Mouse (Mus musculus): Measurements from ENCODE around the gene C1s2.
"Not testable (repeated sequence)": the region's sequence is repeated elsewhere in the genome, so short reads cannot be mapped to it uniquely, and the experiment has no call there.

C1s2 gene

GRCm38 (mm10) chr6:124635985-124636384 lies at the start of gene C1s2:
Gene C1s2, minus strand, starts transcription at chr6:124636085.
- H3K27me3 ChIP-seq (ENCODE audit: insufficient read depth, low read length); H3K9me3 ChIP-seq (ENCODE audit: low read length); H3K36me3 ChIP-seq (ENCODE audit: insufficient read depth, low read length); H3K4me3 ChIP-seq (replicated peaks; ENCODE audit: low read length); H3K4me1 ChIP-seq (replicated peaks; ENCODE audit: low read depth, low read length): not testable (repeated sequence)

GRCm38 (mm10) chr6:124683591-124684417 lies 47.9 kb upstream of the C1s2 start:
- peaks cover 22% of the 10 kb centered on the region for H3K4me1 ChIP-seq (replicated peaks; ENCODE audit: low read depth, low read length)
- TF ChIP-seq CTCF (conservative IDR thresholded peaks at IDR 0.05; ENCODE audit: low read length): no peak
- TF ChIP-seq NANOG (IDR thresholded peaks at IDR 0.05; ENCODE audit: borderline replicate concordance, low read length): no peak
- no peak for TF ChIP-seq POU5F1 (IDR thresholded peaks at IDR 0.05; ENCODE audit: borderline replicate concordance, low read length)
- no peaks in the 10 kb centered on the region for H3K27me3 ChIP-seq (ENCODE audit: insufficient read depth, low read length)
- H3K4me3 ChIP-seq (replicated peaks; ENCODE audit: low read length): no peak overlapping the region
- H3K9me3 ChIP-seq (ENCODE audit: low read length): no peaks in the 10 kb centered on the region
- H3K36me3 ChIP-seq (ENCODE audit: insufficient read depth, low read length): peaks cover 4% of the 10 kb centered on the region; the same call in 1 of the 2 replicates

- H3K27me3 ChIP-seq (ENCODE audit: insufficient read depth, low read length); H3K4me3 ChIP-seq (replicated peaks; ENCODE audit: low read length); H3K9me3 ChIP-seq (ENCODE audit: low read length); H3K36me3 ChIP-seq (ENCODE audit: insufficient read depth, low read length): not testable (repeated sequence)
- peaks cover 31% of the 10 kb centered on the region for H3K4me1 ChIP-seq (replicated peaks; ENCODE audit: low read depth, low read length)
These were observed 46.4 kb upstream of the C1s2 start for GRCm38 (mm10) chr6:124682291-124682690.

GRCm38 (mm10) chr6:124679486-124679885 lies 43.6 kb upstream of the C1s2 start:
- Histone ChIP-seq H3K4me3 (replicated peaks; ENCODE audit: low read length) (no peak overlapping the region), H3K9me3 (ENCODE audit: low read length) (no peaks in the 10 kb centered on the region), H3K4me1 (replicated peaks; ENCODE audit: low read depth, low read length) (peaks cover 43% of the 10 kb centered on the region), H3K36me3 (ENCODE audit: insufficient read depth, low read length) (peaks cover 12% of the 10 kb centered on the region), H3K27me3 (ENCODE audit: insufficient read depth, low read length) (no peaks in the 10 kb centered on the region)
- no peak for TF ChIP-seq NANOG (IDR thresholded peaks at IDR 0.05; ENCODE audit: borderline replicate concordance, low read length)
- no peak for TF ChIP-seq CTCF (conservative IDR thresholded peaks at IDR 0.05; ENCODE audit: low read length)
- no peak for TF ChIP-seq POU5F1 (IDR thresholded peaks at IDR 0.05; ENCODE audit: borderline replicate concordance, low read length)

GRCm38 (mm10) chr6:124678769-124679168 lies 42.9 kb upstream of the C1s2 start:
- Histone ChIP-seq H3K36me3 (ENCODE audit: insufficient read depth, low read length) (peaks cover 17% of the 10 kb centered on the region), H3K4me1 (replicated peaks; ENCODE audit: low read depth, low read length) (peaks cover 45% of the 10 kb centered on the region), H3K4me3 (replicated peaks; ENCODE audit: low read length) (no peak overlapping the region), H3K27me3 (ENCODE audit: insufficient read depth, low read length) (no peaks in the 10 kb centered on the region), H3K9me3 (ENCODE audit: low read length) (no peaks in the 10 kb centered on the region)
- TF ChIP-seq NANOG (IDR thresholded peaks at IDR 0.05; ENCODE audit: borderline replicate concordance, low read length) (no peak), CTCF (conservative IDR thresholded peaks at IDR 0.05; ENCODE audit: low read length) (no peak), POU5F1 (IDR thresholded peaks at IDR 0.05; ENCODE audit: borderline replicate concordance, low read length) (no peak)

GRCm38 (mm10) chr6:124676171-124676570 lies 40.3 kb upstream of the C1s2 start:
- H3K4me3 ChIP-seq (replicated peaks; ENCODE audit: low read length): no peak overlapping the region
- H3K9me3 ChIP-seq (ENCODE audit: low read length): no peaks in the 10 kb centered on the region
- peaks cover 20% of the 10 kb centered on the region for H3K36me3 ChIP-seq (ENCODE audit: insufficient read depth, low read length)
- no peaks in the 10 kb centered on the region for H3K27me3 ChIP-seq (ENCODE audit: insufficient read depth, low read length)
- H3K4me1 ChIP-seq (replicated peaks; ENCODE audit: low read depth, low read length): peaks cover 65% of the 10 kb centered on the region
- TF ChIP-seq CTCF (conservative IDR thresholded peaks at IDR 0.05; ENCODE audit: low read length) (no peak), POU5F1 (IDR thresholded peaks at IDR 0.05; ENCODE audit: borderline replicate concordance, low read length) (no peak), NANOG (IDR thresholded peaks at IDR 0.05; ENCODE audit: borderline replicate concordance, low read length) (no peak)

- peaks cover 31% of the 10 kb centered on the region for H3K36me3 ChIP-seq (ENCODE audit: insufficient read depth, low read length)
- peaks cover 79% of the 10 kb centered on the region for H3K4me1 ChIP-seq (replicated peaks; ENCODE audit: low read depth, low read length)
- no peak overlapping the region for H3K4me3 ChIP-seq (replicated peaks; ENCODE audit: low read length)
These were observed 38.7 kb upstream of the C1s2 start for GRCm38 (mm10) chr6:124674591-124674990.

GRCm38 (mm10) chr6:124673619-124674018 lies 37.7 kb upstream of the C1s2 start:
- peaks cover 89% of the 10 kb centered on the region for H3K4me1 ChIP-seq (replicated peaks; ENCODE audit: low read depth, low read length)
- H3K36me3 ChIP-seq (ENCODE audit: insufficient read depth, low read length): peaks cover 34% of the 10 kb centered on the region
- no peak overlapping the region for H3K4me3 ChIP-seq (replicated peaks; ENCODE audit: low read length)
- H3K27me3 ChIP-seq (ENCODE audit: insufficient read depth, low read length): no peaks in the 10 kb centered on the region
- TF ChIP-seq POU5F1 (IDR thresholded peaks at IDR 0.05; ENCODE audit: borderline replicate concordance, low read length) (no peak), NANOG (IDR thresholded peaks at IDR 0.05; ENCODE audit: borderline replicate concordance, low read length) (no peak), CTCF (conservative IDR thresholded peaks at IDR 0.05; ENCODE audit: low read length) (no peak)
- H3K9me3 ChIP-seq (ENCODE audit: low read length): no peaks in the 10 kb centered on the region

More at GRCm38 (mm10) chr6:124674591-124674990, 38.7 kb upstream of the C1s2 start:
- Histone ChIP-seq H3K27me3 (ENCODE audit: insufficient read depth, low read length) (no peaks in the 10 kb centered on the region), H3K9me3 (ENCODE audit: low read length) (no peaks in the 10 kb centered on the region)
- TF ChIP-seq NANOG (IDR thresholded peaks at IDR 0.05; ENCODE audit: borderline replicate concordance, low read length): no peak

GRCm38 (mm10) chr6:124672100-124672499 lies 36.2 kb upstream of the C1s2 start:
- TF ChIP-seq POU5F1 (IDR thresholded peaks at IDR 0.05; ENCODE audit: borderline replicate concordance, low read length): no peak
- no peak for TF ChIP-seq NANOG (IDR thresholded peaks at IDR 0.05; ENCODE audit: borderline replicate concordance, low read length)
- no peak for TF ChIP-seq CTCF (conservative IDR thresholded peaks at IDR 0.05; ENCODE audit: low read length)
- Histone ChIP-seq H3K4me1 (replicated peaks; ENCODE audit: low read depth, low read length) (peaks cover 90% of the 10 kb centered on the region), H3K27me3 (ENCODE audit: insufficient read depth, low read length) (no peaks in the 10 kb centered on the region), H3K4me3 (replicated peaks; ENCODE audit: low read length) (no peak overlapping the region), H3K9me3 (ENCODE audit: low read length) (no peaks in the 10 kb centered on the region), H3K36me3 (ENCODE audit: insufficient read depth, low read length) (peaks cover 36% of the 10 kb centered on the region)
